Mouse (Mus musculus) thymus, adult 18-20 months (tissue): ENCODE data around the gene Zfp316.

Source experiments
- DNase-seq, 2 experiments: peaks; one replicate each; pipeline ENCODE4 v3.0.0; 2022; ENCODE audit warnings: mixed read lengths in 2 of 2

Zfp316 gene

DNA sequence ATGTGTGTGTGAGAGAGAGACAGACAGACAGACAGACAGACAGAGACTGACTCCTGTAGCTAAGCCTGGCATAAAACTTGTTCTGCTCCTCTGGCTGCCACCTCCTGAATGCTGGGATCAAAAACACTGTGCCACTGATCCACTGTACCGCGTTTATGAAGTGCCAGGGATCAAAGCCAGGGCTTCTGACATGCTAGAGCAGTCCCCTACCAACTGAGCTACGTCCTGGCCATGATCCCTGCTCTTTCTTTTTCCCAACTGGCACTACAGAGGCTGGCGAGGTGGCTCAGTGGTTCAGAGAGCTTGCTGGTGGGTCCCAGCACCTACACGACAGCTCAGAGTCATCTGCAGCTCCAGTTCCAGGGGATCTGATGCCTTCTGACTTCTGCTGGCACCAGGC lies 5.9 kb upstream of the Zfp316 start:
- no peak for DNase-seq

DNA sequence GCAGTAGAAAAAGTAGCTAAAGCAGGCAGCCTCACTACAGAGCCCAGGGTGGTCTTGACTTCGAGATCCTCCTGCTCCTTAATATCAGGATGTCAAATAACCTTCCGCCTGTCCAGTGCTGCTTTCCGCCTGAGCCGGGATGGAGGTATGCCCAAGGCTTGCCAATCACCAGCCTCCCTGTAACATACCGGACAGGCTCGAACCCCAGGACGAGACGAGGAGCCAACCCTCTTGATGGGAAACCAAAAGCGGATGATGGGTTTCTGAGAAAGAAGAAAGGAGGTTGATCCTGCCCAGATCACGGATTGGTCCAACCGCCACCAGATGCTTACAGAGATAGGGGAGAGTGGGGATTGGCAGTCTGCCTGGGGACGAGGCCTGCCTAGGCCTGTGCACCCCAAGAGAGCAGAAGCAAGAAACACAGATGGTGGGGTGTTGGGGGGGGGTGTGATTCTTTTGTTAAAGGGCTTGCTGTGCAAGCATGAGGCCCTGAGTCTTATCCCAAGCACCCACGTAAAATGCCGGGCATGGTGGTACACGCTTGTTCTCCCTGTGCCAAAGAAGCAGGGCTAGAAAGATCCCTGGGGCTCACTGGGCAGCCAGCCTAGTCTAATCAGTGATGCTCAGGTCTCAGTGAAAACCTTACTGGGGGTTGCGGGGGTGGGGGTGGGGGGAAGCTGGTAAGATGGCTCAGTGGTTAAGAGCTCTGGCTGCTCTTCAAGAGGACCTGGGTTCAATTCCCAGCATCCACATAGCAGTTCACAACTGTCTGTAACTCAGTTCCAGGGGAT lies 2.9 kb upstream of the Zfp316 start:
- no peak for DNase-seq

DNA sequence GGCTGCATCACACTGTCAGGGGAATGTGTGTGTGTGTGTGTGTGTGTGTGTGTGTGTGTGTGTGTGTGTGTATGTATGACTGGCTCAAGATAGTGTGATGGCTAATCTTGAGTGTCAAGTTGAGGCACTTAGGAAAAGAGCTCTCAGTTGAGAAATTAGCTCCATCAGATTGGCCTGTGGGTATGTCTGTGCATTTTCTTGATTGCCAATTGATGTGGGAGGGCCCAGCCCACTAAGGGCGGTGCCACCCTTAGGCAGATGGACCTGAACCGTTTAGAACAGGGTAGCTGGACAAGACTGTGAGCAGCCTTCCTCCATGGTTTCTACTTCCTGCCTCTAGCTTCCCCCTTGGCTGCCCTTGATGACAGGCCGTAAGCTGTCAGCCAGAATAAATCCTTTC lies 2.3 kb upstream of the Zfp316 start:
- DNase-seq: no peak

DNA sequence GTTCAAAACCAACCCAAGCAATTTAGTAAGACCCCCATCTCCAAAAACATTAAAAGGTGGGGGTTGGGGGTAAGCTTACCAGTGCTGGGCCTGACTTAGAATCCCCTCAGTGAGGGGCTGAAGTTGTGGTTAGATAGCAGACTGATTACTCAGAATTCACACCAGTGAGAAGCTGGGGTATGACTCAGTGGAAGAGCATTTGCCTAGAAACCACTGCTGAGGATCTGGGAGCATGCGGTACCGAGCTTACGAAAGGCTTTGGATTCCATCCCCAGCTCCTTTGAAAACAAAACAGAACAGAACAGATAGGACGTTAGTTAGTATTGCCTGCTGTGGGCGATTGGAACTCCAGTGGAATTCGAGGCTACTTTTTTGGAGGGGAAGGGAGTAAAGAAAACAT lies 1.8 kb upstream of the Zfp316 start:
- no peak for DNase-seq

DNA sequence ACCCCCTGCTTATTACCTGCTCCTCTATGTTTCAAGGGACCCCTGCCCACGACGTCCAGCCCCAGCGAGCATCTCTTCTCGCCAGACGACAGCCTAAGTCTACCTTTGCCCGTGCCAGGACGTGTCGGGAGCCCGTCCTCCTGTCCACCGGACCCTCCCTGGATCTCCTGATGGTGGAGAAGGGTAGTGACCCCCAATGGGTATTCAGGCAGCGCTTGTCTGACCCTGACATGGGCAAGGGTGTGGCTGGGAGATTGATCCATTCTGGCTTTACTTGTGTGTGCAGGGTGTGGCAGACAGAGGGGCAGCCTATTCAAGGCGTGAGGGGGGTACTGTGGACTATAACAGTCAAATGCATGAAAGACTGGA lies 313 bp upstream of the Zfp316 start:
- DNase-seq: no peak

DNA sequence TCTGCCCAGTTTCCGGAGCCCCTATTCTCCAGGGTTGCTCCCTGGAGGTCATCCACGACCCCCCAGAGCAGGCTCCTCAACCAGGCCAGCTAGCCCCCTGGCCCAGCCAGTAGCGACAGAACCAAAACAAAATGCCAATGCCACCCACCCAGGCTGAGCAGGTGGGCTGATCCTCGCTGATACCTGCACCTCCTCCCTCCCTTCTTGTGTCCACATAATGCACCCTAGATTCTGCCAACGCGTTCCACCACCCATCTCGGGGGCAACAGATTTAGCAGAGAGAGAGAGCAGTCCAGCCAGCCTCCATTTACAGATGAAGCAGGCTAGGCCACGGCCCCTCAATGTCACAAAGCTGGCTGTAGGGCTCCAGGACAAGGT lies 848 bp downstream of the Zfp316 start:
- DNase-seq: no peak

DNA sequence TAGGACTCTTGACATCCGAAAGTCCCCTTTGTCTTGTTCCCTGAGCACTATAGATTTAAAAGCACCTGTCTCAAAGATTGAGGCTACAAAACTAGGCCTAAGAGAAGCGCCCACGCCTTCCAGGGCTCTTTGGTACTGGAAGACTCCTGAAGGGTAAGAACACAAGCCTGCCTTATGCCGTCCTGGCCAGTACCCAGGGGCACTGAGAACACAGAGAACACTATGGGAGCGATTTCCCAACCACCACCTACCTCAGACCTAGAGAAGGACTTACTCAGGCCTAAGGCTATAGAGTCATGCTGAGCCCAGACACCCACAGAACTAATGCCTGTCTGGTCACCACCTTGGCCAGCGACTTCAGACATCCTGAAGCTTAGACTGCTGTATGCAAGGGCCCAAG lies 3.0 kb downstream of the Zfp316 start:
- no peak for DNase-seq

DNA sequence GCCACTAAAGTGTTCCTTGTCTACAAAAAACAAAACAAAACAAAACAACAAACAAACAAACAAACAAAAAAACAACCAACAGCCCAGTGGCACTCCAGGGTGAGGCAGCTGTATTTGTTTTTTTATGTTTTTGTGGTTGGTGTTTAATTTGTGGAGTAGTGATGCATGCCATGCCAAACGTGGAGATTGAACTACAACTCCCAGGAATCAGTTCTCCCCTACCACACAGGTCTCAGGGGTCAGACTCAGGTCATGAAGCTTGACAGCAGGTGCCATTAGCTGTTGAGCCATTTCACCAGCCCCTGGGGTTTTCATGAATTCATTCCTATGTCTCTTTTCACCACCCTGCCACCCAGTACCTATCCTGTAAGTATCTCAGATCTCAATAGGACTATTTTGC lies 4.4 kb downstream of the Zfp316 start:
- no peak for DNase-seq

DNA sequence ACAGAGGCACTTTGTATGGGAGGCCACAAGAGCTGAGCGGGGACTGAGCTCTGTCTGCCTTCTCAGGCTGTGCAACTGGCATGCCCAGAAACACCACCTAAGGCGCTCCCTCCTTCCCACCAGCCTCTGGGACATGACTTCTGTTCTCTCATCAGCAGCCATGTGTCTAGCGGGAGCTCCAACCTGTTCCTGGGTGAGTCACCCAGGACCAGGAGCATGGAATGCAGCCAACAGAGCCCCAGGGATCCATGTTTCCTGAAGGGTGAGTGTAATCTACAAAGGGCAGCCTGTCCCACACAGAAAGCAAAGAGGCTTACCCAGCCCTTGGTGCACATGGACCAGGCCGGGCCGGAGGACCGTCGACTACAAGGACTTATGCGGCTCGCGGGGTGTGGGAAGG lies 5.1 kb downstream of the Zfp316 start:
- DNase-seq: no peak

DNA sequence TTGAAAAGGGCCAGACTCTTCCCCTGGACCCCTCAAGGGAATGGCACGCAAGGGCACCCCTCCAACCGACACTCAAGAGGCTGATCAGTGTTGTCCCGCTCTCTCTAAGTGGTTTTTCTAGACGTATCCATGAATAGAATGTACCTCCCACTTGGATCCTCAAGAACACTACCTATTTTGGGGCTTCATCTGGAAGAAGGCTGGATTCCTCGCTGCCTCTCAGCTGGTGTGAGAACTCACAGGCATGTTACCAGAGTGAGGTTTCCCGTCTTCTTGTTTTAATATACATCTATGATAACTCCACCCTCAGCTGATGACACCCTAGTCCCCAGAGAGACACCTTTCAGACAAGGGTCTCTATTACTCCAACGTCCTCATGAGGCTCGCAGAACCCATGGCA lies 8.2 kb downstream of the Zfp316 start:
- DNase-seq: no peak

DNA sequence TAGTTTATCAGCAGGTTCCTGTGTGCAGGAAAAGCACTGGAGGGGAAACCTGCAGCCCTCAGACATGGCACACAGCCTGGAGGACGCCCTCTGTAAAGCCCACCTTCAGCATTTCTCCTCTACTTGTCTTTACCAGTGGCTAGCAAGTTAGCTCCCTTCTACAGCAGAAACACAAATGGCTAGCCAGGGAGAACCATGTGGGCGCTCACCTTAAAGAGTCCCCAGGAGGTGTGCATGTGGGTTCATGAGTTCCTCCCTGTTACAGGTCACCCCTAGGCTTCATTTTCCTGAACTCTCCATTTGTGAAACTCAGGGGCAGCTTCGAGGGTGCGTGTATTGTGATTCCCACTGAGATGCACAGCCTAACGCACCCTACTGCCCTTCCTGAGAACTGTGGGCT lies 14.0 kb downstream of the Zfp316 start:
- DNase-seq: no peak

DNA sequence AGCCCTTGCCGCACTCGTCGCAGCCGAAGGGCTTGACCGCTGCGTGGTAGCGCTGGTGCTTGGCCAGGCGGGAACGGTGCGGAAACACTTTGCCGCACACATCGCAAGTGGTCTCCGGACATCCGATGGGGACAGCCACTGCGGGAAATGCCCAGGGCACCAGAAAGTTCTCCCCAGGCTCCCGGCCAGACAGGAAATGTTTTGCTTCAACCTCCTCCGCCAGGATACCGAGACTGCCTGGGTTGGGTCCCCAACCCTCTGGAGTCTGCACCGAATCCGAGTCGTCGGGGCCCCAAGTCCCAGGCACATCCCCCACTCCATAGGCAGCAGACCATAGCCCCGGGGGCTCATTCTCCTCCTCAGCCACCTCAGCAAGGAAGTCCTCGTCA lies 14.7 kb downstream of the Zfp316 start:
- DNase-seq: no peak

DNA sequence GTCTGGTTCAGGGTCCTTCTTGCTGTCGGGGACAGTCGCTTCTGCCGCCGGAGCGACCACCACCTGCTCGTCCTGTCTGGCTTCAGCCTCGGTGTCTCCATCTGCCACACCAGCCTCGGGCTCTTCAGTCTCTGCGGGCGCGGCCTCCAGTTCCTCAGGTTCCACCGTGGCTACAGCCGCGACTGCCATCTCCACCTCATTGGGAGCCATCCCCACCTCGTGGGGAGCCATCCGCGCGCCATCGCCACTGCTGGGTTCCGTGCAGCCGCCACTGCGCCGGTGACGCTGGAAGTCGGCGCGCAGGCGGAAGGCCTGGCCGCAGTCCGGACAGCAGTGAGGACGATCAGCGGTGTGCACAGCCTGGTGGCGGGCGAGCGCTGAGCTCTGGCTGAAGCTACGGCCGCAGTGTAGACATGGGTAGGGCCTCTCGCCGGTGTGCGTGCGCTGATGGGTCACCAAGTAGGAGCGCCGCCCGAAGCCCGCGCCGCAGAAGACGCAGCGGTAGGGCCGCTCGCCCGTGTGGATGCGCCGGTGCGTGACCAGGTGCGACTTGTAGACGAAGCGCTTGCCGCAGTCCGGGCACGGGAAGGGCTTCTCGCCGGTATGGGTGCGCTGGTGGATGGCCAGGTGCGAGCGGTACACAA lies 15.2 kb downstream of the Zfp316 start:
- no peak for DNase-seq

DNA sequence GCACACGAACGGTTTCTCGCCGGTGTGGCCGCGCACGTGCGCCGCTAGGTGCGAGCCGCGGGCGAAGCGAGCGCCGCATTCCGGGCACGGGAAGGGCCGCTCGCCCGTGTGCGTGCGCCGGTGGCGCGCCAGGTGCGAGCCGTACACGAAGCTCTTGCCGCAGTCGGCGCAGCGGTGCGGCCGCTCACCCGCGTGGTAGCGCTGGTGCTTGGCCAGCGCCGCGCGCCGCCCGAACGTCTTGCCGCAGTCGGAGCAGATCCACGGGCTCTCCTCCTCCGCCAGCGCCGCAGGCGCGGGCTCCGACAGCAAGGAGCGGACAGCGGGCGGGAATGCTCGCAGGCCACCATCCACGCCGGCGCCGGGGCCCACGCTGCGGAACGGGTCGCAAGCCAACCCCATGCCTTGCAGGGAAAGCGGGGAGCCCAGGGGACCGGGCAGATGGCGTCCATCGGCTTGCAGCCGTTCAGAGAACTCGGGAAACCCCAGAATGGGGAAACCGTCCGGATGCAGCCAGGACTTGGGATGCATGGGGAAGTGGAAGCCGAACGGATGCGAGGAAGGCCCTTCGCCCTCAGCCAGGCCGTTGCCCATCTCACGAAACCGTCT lies 15.8 kb downstream of the Zfp316 start:
- DNase-seq: no peak

DNA sequence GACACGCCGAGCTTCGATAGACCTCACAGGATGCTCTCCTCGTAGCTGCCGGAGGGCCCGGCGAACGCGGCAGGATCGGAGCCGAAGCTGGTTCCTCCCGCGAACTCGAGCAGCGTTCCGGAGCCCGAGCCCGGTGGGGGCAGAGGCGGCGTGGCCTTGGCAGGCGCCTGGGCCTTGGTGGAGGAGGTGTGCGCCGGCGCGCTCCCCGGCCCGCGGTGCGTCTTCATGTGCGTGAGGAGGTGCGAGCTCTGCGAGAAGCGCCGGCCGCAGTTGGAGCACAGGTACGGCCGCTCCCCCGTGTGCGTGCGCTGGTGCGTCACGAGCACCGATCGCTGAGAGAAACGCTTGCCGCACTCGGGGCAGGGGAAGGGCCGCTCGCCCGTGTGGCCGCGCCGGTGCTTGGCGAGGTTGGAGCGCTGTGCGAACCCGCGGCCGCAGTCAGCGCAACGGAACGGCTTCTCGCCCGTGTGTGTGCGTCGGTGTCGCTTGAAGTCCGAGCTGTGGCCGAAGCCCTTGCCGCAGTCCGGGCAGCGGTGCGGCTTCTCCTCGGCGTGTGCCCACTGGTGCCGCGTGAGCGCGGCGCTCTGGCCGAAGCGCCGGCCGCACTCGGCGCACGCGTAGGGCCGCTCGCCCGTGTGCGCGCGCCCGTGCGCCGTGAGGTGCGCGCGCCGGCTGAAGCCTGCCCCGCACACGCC lies 16.5 kb downstream of the Zfp316 start:
- no peak for DNase-seq

DNA sequence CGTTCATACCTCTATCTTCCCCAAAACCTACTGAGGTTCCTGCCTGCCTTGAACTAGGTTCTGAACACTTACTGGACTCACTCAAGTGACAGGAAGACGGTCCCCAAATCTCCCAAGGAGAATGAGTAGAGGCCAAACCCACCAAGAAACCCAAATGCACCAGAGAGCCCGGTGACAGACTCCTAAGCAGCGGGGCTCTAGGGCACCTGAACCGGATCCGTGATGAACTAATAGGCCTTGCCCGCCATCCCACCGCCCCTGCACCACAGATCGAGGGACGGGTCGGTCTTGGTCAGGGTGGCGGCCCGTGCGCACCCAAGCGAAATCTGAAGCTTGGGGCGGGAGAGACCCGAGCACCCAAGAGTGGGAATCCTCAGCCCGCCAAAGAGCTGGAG lies 17.0 kb downstream of the Zfp316 start:
- no peak for DNase-seq

DNA sequence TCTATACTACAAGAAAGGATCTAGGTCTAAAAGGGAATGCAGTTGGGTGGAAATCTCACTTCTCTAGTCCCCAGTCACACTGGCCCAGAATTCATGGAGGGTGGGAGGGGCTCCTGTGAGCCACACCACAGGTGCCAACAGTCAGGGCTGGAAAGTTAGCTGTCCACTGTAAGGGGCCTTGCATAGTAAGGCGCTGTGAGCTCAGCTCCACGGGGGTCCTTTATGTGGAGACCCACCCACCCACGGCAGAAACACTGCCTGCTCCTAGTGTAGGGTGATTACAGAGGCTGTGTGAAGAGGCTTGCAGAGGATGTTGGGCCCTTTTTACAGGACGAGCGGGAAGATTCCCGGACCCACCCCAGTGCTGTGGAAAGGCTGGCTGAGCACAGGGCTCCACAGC lies 17.8 kb downstream of the Zfp316 start:
- no peak for DNase-seq

DNA sequence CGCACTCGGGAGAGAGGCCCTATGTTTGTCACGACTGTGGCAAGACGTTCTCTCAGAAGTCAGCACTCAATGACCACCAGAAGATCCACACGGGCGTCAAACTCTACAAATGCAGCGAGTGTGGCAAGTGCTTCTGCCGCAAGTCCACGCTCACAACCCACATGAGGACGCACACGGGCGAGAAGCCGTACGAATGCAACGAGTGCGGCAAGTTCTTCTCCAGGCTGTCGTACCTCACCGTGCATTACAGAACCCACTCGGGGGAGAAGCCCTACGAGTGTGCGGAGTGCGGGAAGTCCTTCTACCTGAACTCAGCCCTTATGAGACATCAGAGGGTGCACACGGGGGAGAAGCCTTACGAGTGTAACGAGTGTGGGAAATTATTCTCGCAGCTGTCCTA lies 24.9 kb downstream of the Zfp316 start:
- DNase-seq: no peak

DNA sequence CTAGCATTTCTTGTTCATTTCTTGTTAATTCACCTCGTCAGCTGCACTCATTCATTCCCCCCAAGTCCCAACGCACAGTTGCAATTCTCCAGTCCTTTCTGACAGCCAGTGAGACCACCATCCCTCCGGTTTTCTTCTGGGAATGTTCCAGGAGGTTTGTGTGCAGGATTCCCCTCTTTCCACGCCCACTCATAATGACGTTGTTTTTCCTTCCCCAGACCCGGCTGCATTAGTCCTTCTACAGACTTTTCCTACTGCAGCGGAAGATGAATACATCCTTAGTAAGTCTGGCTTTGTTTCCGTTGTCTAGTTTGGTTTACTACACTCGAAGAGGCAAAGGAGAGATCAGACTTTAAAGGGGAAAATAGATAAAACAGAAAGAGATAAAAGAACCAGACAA lies 33.8 kb downstream of the Zfp316 start:
- DNase-seq: no peak

DNA sequence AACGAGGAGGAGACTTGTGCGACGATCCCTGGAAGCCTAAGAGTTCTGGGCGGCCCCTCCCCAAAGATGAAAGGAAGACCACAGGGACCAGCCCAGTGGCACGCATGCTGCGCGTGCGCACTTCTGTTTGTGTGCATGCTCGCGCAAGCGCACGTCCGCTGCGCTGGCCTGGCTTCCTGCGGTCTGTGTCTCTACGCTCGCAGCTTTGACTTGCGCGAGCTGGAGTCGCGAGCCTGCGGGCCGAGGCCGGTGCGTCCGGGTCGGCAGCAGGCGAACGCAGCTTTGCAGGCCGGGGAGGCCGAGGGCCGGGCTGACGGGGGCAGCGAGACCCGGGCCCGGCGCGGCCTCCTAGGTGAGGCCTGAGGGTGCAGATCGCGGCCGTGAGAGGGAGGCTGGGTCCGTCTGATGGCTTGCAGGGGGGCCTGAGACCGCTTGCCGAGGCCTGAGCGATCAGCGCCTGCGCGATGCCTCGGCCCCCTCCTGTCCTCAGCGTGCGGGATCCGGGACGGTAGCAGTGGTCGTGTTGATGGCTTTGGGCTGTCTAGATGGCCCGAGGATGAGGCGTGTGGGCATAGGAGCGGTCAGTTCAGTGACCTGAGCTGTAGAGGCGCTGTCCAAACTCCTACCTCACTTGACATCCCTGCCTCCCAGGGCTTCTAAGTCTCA lies 34.7 kb downstream of the Zfp316 start, which contains the start of gene Zfp12:
Gene Zfp12 (plus strand): TSS at position 136 of the 666 bp plus-strand sequence.
- DNase-seq: peak; percentile 91 to 93

DNA sequence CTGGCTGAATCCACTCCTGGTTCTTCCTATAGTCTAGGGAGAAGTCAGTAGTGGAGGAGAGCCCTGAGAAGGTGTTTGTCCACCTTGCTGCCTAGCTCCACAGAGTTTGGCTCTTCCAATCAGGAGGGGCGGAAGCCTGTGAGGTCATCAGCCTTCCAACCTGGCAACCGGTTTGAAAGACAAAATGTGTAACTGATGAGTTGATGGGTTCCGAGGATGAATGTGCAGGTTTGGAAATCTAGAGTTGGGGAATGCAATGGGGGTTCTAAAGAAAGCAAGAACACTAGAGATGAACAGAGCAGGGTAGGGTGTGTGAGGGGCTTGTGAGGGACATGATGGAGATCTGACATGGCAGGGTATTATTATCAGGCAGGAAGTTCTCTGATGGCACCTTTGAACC lies 43.0 kb downstream of the Zfp316 start, which contains the start of gene Spdye4a:
Gene Spdye4a (minus strand): TSS at position 101 of the 400 bp plus-strand sequence.
- no peak for DNase-seq

DNA sequence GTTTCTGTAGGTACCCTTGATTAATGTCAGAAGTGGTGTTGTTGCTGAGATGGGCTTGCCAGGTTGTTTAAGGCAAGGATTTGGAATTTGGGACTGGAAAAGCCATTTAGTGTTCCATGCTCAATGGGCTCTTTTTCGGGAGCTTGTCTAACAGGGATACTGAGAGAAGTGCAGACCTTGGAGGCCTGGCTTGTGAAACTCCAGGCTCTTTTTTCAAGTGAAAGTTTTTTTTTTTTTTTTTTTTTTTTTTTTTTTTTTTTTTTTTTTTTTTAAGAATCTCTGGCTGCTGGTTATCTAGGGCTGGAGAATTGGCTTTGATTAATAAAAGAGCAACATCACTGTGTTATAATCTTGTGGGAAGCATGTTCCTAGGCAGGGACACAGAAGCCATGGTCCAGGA lies 47.5 kb downstream of the Zfp316 start:
- no peak for DNase-seq

DNA sequence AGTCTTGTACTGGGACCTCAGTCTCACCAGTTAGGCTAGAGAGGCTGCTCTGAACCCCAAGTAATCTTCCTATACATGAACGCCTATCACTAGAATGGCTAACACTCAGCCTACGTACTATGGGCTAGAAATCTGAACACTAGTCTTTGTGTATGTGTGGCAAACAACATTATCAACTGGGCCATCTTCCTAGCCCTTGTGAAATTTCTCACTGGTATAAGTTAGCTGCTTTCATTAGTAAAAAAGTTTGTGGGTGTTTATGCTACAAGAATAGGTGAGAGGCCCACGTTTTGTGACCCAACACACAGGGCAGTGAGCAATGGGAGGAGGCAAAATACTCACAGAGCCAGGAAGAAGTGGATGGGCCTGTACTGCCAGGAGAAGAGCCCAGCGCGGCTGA lies 48.8 kb downstream of the Zfp316 start:
- DNase-seq: no peak
